Mouse (Mus musculus) liver, embryonic 11.5 days (tissue): Measurements from ENCODE around the gene Chst11. TPM values are rescaled to one million over a fixed set of nuclear protein-coding genes. Genes with fewer than 3 reads are reported as not detected.
A peak's percentile ranks its signal among the peaks of the same experiment; 100 is the strongest.
"Not testable (repeated sequence)": the region's sequence is repeated elsewhere in the genome, so short reads cannot be mapped to it uniquely, and the experiment has no call there.

Experiments used
- ATAC-seq: fragments of 200-750 bp; cut with Nextera tagmentation; replicated peaks from 2 replicates; pipeline ENCODE4 v1.8.0; 2017; ENCODE audit warnings: moderate number of reproducible peaks, mild to moderate bottlenecking, moderate TSS enrichment, moderate library complexity; ENCODE audit not compliant: low FRiP score
- DNase-seq: peaks from one replicate; pipeline ENCODE4 v3.0.0-alpha.2; 2017; ENCODE audit warnings: low spot score
- H3K27ac ChIP-seq: fragments of 300-500 bp; sonication (generic); 2 replicates; pipeline ENCODE4 v1.5.1; 2014; ENCODE audit warnings: mild to moderate bottlenecking, low read depth, low read length, control low read depth
- H3K27me3 ChIP-seq: fragments of 300-500 bp; sonication (generic); replicated peaks from 2 replicates; pipeline ENCODE4 v1.6.1; 2014; ENCODE audit warnings: low read length, mixed read lengths; ENCODE audit not compliant: control insufficient read depth, insufficient read depth
- H3K36me3 ChIP-seq: fragments of 300-500 bp; sonication (generic); 2 replicates; pipeline ENCODE4 v1.6.1; 2014; ENCODE audit warnings: mild to moderate bottlenecking, low read length, moderate library complexity, mixed read lengths; ENCODE audit not compliant: control insufficient read depth, insufficient read depth
- H3K4me1 ChIP-seq: fragments of 300-500 bp; sonication (generic); replicated peaks from 2 replicates; pipeline ENCODE4 v1.6.1; 2014; ENCODE audit warnings: low read length, mixed read lengths; ENCODE audit not compliant: control insufficient read depth, insufficient read depth
- H3K4me2 ChIP-seq: fragments of 300-500 bp; sonication (generic); 2 replicates; pipeline ENCODE4 v1.6.1; 2014; ENCODE audit warnings: mild to moderate bottlenecking, control low read depth, moderate library complexity
- H3K4me3 ChIP-seq: fragments of 300-500 bp; sonication (generic); 2 replicates; pipeline ENCODE4 v1.5.1; 2014; ENCODE audit warnings: low read depth, low read length, control low read depth
- H3K9ac ChIP-seq: fragments of 300-500 bp; sonication (generic); 2 replicates; pipeline ENCODE4 v1.6.1; 2014; ENCODE audit warnings: low read depth, low read length, control low read depth
- H3K9me3 ChIP-seq: fragments of 300-500 bp; sonication (generic); 2 replicates; pipeline ENCODE4 v1.6.1; 2016; ENCODE audit warnings: low read length, inconsistent platforms, mixed read lengths; ENCODE audit not compliant: control insufficient read depth
- WGBS: fragments of 180-500 bp; shearing (Covaris S2); extraction: QIAGEN DNeasy Blood & Tissue Kit; methylation state at CpG from one replicate; pipeline ENCODE4 v1.1.7; 2014; 5-methylcytosine and 5-hydroxymethylcytosine counted together
- polyA plus RNA-seq: library from polyadenylated mRNA; unstranded; fragments of >200 nt; fragmentation: Nextera tagmentation; extraction: Ambion mirVana; gene quantifications from 2 replicates; pipeline ENCODE4 v1.2.1, GENCODE M21; 2014

Chst11 gene
- polyA plus RNA-seq, 1 experiment from 2014 or later: 2.9 TPM

DNA sequence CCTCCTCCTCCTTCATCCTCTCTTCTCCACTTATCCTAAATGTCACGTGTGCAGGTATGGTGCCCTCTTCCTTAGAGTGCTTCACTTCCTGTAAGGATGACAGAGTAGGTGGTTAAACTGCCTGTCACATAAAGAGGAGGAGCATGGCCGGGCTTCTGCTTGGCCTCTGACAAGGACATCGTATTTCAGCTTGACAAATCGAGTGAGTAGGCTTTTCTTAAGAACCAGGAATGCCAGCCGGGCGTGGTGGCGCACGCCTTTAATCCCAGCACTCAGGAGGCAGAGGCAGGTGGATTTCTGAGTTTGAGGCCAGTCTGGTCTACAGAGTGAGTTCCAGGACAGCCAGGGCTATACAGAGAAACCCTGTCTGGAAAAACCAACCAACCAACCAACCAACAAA is 134.2 kb downstream of the Chst11 start:
- H3K4me3 ChIP-seq, ATAC-seq, H3K36me3 ChIP-seq, DNase-seq, H3K4me1 ChIP-seq, H3K27ac ChIP-seq, H3K9me3 ChIP-seq, H3K4me2 ChIP-seq, H3K27me3 ChIP-seq, H3K9ac ChIP-seq: not testable (repeated sequence)
- WGBS: 74% methylated on average over 8 of the region's 8 CpGs

DNA sequence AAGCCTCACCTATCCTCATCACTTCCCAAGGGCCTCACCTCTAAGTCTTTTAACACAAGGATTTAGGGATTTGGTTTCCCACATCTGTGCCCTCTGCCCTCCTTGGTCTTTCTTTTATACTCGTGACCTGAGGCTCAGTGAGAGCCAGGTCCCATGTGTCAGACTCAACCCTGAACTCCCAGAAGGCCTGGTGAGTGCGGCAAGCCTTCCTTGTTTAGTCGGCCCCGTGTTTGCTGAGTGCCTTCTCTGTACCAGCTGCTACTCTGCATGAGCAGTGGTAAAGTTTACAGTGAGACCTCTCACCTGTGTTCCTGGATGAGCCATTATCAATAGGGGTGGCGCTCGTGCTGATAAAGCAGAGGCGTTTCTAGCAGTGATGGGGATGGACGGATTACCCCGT is 134.6 kb downstream of the Chst11 start:
- Histone ChIP-seq H3K27me3 (no peaks in the 10 kb centered on the region), H3K27ac (no peak overlapping the region), H3K4me3 (no peak overlapping the region), H3K4me1 (peaks cover 7% of the 10 kb centered on the region), H3K4me2 (no peak overlapping the region), H3K36me3 (no peaks in the 10 kb centered on the region), H3K9me3 (no peaks in the 10 kb centered on the region), H3K9ac (no peak overlapping the region)
- no peak for ATAC-seq
- DNase-seq: no peak
- 60% methylated on average over 9 of the region's 9 CpGs for WGBS

DNA sequence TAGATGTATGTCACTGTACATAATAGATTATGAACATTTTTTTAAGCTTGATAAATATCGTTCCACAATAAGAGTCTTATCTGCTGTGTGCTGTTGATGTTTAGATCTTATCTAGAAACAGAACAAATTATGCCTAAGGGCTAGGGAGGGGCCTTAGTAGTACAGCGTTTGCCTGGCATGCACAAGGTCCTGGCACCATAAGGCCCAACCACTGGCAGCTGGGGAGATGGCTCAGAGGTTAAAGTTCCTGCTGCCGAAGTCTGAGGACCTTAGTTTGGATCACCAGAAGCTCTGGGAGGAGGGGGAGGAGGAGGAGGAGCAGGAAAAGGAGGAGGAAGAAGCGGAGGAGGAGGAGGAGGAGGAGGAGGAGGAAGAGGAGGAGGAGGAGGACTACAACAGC is 135.6 kb downstream of the Chst11 start:
- Histone ChIP-seq H3K9ac (no peak overlapping the region), H3K36me3 (no peaks in the 10 kb centered on the region), H3K9me3 (no peaks in the 10 kb centered on the region), H3K4me1 (peaks cover 7% of the 10 kb centered on the region), H3K4me3 (no peak overlapping the region), H3K27me3 (no peaks in the 10 kb centered on the region), H3K27ac (no peak overlapping the region), H3K4me2 (no peak overlapping the region)
- DNase-seq (no peak), ATAC-seq (no peak)
- WGBS: 76% methylated on average over 4 of the region's 4 CpGs

- no peaks in the 10 kb centered on the region for H3K36me3 ChIP-seq
- no peaks in the 10 kb centered on the region for H3K27me3 ChIP-seq
- no peaks in the 10 kb centered on the region for H3K9me3 ChIP-seq
- no peak overlapping the region for H3K27ac ChIP-seq
- no peak overlapping the region for H3K4me2 ChIP-seq
- DNase-seq (no peak), ATAC-seq (no peak)
- no peak overlapping the region for H3K9ac ChIP-seq
- 87% methylated on average over 3 of the region's 3 CpGs for WGBS
- H3K4me1 ChIP-seq: peaks cover 2% of the 10 kb centered on the region; the same call in 1 of the 2 replicates
- no peak overlapping the region for H3K4me3 ChIP-seq
Measured at GRCm38 (mm10) chr10:83124560-83124959, 139.3 kb downstream of the Chst11 start.

- Histone ChIP-seq H3K4me3 (no peak overlapping the region), H3K4me2 (no peak overlapping the region), H3K36me3 (no peaks in the 10 kb centered on the region), H3K27ac (no peak overlapping the region), H3K9me3 (no peaks in the 10 kb centered on the region), H3K4me1 (peaks cover 2% of the 10 kb centered on the region; the same call in 1 of the 2 replicates), H3K9ac (no peak overlapping the region), H3K27me3 (no peaks in the 10 kb centered on the region)
- DNase-seq (no peak), ATAC-seq (no peak)
- WGBS: 74% methylated on average over 9 of the region's 9 CpGs
Measured at GRCm38 (mm10) chr10:83126447-83126846, 141.1 kb downstream of the Chst11 start.

DNA sequence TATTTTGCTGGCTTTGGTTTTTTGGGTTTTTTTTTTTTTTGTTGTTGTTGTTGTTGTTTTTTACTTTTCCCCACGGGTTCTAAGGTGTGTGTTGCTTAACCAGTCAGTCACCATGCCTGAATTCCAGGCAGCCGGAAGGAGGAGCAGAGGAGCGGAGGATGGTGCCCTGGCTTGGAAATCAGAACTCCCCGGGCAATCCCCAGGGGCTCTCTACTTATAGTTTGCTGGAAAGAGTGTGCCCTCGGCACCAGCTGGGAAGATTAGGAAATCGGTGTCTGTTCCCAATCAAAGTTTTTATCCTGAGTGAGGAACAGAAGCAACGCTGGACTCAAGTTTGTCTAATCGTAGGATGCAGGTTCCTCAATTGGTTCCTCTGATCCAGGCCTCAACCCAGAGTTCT is 143.1 kb downstream of the Chst11 start:
- Histone ChIP-seq H3K27me3 (no peaks in the 10 kb centered on the region), H3K4me1 (peaks cover 2% of the 10 kb centered on the region; the same call in 1 of the 2 replicates), H3K9me3 (no peaks in the 10 kb centered on the region), H3K27ac (no peak overlapping the region), H3K36me3 (no peaks in the 10 kb centered on the region), H3K4me2 (no peak overlapping the region), H3K4me3 (no peak overlapping the region), H3K9ac (no peak overlapping the region)
- DNase-seq (no peak), ATAC-seq (no peak)
- WGBS: 68% methylated on average over 8 of the region's 8 CpGs

- Histone ChIP-seq H3K9ac (no peak overlapping the region), H3K27me3 (no peaks in the 10 kb centered on the region), H3K9me3 (no peaks in the 10 kb centered on the region), H3K27ac (no peak overlapping the region), H3K4me1 (peaks cover 2% of the 10 kb centered on the region; the same call in 1 of the 2 replicates), H3K36me3 (no peaks in the 10 kb centered on the region), H3K4me3 (no peak overlapping the region), H3K4me2 (no peak overlapping the region)
- DNase-seq (no peak), ATAC-seq (no peak)
- 79% methylated on average over 8 of the region's 8 CpGs for whole genome bisulfite sequencing
Measured at GRCm38 (mm10) chr10:83129624-83130218, 144.4 kb downstream of the Chst11 start.

GRCm38 (mm10) chr10:83130611-83131010 is 145.3 kb downstream of the Chst11 start:
- no peaks in the 10 kb centered on the region for H3K27me3 ChIP-seq
- H3K4me2 ChIP-seq: no peak overlapping the region
- peaks cover 2% of the 10 kb centered on the region; the same call in 1 of the 2 replicates for H3K4me1 ChIP-seq
- 83% methylated on average over 8 of the region's 8 CpGs for WGBS
- H3K4me3 ChIP-seq: no peak overlapping the region
- no peaks in the 10 kb centered on the region for H3K9me3 ChIP-seq
- no peak for DNase-seq
- H3K27ac ChIP-seq: no peak overlapping the region
- ATAC-seq: no peak
- H3K9ac ChIP-seq: no peak overlapping the region
- no peaks in the 10 kb centered on the region for H3K36me3 ChIP-seq

DNA sequence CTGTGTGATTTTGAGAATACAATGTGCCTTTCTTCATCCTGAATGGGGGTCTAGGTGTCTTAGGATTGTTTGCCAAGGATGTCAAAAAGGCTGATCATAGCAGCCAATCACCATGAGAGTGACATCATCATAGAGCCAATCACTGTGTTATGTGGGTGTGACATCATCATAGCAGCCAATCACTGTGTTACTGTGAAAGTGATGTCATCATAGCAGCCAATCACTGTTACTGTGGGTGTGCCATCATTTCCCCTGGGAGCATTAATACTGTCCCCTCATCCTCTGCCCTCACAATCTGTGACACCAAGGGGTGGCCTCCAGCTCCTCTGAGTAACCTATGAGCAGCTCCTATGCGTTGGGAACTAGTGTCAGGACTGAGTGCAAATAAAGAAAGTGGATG is 146.6 kb downstream of the Chst11 start:
- no peak for DNase-seq
- H3K27ac ChIP-seq: no peak overlapping the region
- no peaks in the 10 kb centered on the region for H3K9me3 ChIP-seq
- H3K36me3 ChIP-seq: no peaks in the 10 kb centered on the region
- peak; percentile 57; the same call in 1 of the 2 replicates for ATAC-seq
- no peak overlapping the region for H3K4me2 ChIP-seq
- H3K9ac ChIP-seq: no peak overlapping the region
- WGBS: 89% methylated on average over 1 of the region's 1 CpGs
- H3K4me3 ChIP-seq: no peak overlapping the region
- H3K4me1 ChIP-seq: no peaks in the 10 kb centered on the region; the same call in 1 of the 2 replicates
- no peaks in the 10 kb centered on the region for H3K27me3 ChIP-seq
